Mouse (Mus musculus): Measurements from ENCODE around the gene Ptcd2. TPM values are rescaled to one million over a fixed set of nuclear protein-coding genes. Genes with fewer than 3 reads are reported as not detected.

The Ptcd2 gene
- total RNA-seq (2021): 10 to 100 TPM; 55.4 to 60.7 TPM
- long read RNA-seq, experiment 1, transcript Ptcd2-201 (10 exons, 1,704 nt): major isoform, 46 of 69 reads
- long read RNA-seq, experiment 1, partial matches to known transcripts: 1 of 69 reads
- long read RNA-seq, experiment 1, other reads (novel, unspliced or antisense): 22 of 69 reads
- long read RNA-seq, experiment 2, transcript Ptcd2-201 (10 exons, 1,704 nt): major isoform, 25 of 59 reads
- long read RNA-seq, experiment 2, partial matches to known transcripts: 0 of 59 reads
- long read RNA-seq, experiment 2, other reads (novel, unspliced or antisense): 34 of 59 reads

DNA sequence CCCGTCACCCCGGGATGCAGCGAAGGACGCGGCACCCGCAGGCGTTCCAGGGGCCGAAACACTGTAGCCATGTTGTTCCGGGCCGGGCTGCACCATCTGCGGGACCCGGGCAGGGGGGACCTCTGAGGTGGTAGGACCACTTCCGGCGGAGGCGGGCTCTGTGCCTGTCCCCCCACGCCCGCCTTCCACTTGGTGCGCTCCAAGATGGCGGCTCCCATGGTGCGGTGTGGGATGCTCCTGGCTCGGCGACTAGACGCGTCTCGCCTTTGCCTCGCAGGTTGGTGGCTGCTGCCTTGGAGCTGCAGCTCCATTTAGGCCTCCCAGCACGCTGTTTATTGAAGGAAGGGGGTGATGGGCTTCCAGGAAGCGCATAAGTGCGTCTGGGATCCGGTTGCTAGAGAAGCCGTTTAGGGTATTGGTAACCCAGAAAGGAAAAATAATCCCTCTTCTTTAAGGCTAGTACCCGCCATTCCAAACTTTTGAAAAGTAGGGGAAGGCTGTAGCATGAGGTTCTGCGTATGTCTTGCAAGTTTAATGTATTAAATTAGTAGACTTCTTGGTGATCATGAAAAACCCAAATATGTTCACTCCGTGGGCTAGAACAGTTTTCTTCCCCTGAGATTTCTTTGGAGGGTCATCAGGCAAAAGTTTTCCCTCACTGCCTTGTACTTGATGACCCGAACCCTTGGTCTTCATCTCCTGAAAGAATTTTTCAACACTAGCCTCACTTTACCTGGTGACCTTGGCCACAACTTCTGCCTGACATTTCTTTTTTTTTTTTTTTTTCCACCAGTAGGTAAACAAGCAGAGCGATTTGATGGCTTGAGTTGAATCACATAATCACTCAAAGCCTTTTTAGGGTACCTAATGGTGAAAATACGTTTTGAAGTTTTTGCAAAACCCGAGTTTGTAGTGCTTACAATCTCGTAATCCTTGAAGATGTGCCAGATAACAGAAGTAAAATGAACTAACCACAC is at the start of gene Ptcd2, which contains the start of gene Mrps27:
Gene Ptcd2 (minus strand): TSS at position 107 of the 977 bp plus-strand sequence.
Gene Mrps27 (plus strand): TSS at position 188 of the 977 bp plus-strand sequence.
- peak; percentile 97 to 98 for DNase-seq

DNA sequence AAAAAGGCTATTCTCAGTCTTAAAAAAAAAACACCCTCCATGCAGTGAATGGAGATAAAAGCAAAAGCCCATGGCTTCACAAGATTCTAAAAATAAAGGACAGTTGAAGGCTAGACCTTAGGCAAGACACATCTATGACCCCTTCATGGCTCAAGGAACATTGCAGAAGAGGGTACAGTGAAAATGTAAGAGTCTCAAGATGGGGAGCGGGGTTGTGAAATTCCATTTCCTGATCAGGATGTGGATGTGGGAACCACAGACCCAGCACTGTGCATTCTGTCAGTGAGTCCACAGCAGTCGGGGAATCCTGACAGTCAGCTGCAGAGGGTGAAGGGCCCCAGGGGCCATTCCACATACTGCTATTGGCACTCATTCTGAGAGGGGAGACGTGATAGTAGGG is 48.6 kb upstream of the Ptcd2 start:
- no peak for DNase-seq

DNA sequence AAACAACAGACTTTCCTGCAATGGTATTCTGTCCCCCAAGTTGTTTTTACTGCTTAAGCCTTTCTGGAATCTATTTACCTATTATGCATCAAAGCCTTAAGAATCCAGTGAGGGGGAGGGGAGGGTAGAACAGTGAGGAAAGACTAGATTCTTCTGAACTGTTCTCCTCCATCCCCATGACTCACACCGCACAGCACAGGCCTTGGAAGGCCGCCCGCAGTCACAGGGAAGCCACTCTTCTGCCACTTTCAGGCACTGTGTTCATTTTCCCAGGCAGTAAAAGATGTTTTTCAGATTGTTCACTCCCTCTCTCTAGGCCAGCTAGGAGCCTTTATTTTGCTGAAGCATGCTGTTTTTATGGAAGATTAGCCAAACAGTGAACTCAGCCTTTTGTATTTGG is 46.9 kb upstream of the Ptcd2 start:
- peak; percentile 64 to 74 for DNase-seq

DNA sequence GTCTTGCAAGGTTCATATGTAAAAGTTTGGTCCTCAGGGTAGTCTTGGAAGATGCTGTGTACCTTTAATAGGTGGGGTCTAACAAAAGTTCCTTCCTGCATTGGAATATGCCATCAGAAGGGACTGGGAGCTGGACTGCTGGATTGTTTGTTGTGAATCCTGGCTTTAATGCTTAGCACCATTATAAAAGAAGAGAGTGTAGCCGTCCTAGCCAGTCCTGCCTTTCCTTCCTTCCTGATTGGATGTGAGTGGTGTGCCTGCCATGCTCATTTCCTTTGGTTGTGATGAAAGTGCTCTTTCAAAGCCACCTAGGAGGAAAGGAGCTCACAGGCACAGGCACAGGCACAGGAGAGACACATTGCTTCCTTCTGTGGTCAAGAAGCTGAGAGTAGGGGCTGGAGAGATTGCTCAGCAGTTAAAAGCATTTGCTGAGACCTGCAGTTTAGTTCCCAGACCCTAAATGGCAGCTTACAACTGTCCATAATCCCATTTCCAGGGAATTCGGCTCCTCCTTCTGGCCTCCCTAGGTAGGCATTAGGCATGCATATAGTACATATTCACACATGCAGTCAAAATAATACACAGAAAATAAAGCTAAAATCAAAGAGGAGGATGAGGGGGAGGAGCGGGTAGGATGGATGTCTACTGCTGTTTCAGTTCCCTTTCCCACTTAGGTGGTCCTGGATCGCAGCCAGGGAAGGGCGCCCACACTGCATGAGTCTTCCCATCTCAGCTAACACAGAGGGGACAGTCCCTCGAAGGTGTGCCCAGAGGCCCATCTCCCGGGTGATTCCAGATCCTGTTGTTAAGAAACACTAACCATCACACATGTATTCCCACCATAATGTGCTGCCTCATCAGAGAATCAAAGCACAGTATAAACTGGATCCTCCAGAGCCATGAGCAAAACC is 43.7 kb upstream of the Ptcd2 start:
- DNase-seq: no peak

DNA sequence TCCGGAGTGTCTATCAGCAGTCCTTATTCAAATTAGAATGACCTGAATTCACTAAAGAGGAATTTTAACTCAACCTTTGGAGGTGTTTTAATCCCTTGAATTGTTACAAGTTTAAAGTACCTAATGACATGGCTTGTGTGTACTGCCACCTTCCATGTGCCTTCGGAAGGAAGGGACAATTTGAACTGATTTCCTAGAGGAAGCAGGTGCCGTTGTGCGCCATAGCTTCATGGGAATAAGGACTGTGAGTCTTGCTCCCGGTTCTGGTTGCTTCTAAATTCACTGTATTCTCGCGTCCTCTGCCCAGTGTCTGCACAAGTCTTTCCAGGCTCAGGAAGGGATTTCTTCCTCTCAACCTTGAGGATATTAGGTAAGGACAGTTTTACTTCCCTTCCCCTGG is 41.8 kb upstream of the Ptcd2 start:
- DNase-seq: no peak

DNA sequence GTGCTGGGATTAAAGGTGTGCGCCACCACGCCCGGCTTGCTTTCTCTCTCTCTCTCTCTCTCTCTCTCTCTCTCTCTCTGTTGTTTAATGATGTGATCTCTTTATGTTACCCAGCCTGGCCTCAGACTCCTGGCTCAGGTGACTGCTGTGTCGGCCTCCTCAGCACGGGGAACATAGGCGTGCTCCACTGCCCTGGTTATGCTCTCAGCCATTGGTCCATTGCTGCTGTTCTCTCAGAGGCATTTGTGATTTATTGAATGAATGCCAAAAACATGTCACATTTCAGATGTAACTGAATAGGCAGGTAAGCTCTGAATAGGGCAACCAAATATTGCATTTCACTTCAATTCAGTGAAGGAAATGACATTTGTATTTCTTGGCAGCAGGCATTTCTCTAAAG is 41.4 kb upstream of the Ptcd2 start:
- no peak for DNase-seq

DNA sequence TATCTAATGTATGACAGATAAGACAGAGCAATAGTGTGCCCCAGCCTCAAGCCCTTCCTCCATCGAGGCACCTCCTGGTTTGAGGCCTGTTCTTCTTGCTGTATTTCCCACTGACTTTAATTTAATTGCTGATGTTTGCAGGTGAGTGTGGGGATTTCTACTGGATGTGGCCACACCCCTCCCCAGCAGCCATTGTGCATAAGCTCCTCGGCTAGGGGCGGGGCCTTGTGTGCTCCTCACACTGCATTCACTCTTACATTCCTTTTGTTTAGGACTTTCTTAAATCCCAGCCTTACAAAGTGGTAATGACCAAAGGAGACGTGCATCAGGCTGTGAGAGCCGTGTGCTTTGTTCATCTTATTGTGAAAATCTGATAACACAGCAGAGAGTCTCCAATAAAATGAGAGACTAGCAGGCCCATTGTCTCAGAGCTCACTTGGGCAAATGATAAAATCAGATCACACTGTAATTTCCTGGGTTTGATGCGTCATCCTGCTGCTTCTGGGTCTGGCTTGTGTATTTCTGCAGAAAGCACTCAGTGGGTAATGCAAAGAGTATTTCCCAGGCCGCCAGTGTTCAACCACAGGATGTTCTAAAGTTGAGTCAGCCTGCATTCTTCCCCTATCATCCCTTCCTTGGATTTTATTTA is 40.2 kb upstream of the Ptcd2 start:
- peak in 1 of 2 experiments; percentile 56 for DNase-seq

DNA sequence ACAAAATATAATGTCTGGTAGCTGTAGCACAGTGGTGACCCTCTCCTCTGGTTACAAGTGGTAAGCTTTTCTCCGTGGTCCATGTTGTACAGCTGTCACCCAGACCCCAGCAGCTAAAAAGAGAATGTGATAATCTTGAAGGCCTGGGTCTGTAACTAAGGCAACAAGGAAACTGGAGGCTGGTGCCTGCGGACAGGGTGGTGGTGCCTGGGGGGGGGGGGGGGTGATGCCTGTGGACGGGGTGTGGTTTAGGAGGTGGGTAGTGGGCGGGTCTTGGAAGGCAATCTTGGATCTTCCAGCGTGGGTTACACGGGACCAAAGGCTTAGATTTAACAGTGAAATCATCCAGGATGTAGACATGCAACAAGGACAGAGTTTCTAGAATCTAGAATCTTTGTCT is 37.9 kb upstream of the Ptcd2 start:
- no peak for DNase-seq

DNA sequence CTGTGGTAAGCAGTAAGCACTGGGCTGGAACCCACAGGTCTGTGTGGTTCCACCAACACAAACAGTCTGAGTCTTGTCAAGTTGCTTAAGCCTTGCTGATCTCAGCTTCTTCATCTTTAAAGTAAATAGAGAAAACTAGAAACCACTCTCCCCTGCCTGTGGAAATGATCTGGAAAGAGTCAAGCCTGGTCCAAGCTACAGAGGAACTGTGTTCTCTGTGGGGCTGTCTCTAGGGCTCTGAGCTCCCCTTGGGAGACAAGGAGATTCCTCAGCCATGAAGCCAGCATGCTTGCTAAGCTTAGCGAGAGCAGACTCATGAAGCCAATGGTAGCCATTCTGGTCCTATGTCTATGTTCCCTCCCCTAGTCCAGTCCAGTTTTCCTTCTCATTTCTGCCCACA is 33.7 kb upstream of the Ptcd2 start:
- no peak for DNase-seq

DNA sequence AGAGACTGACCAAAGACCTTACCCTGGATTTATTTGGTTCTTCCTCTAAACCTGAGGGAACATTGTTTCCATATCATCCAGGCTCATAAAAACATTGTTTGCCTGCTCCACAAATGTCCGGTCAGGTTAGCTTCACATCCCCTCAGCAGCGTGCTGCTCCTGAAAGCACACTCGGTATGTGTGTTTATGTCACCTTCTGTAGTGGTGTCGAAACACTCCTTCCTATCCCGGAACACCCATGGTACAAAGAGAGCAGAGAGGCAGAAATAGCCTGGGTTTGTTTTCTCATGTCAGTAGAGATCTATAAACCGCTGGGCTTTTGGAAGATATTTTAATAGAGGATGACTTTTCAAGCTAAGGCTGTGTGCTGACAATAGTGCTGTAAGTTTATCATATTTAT is 32.5 kb upstream of the Ptcd2 start:
- no peak for DNase-seq

DNA sequence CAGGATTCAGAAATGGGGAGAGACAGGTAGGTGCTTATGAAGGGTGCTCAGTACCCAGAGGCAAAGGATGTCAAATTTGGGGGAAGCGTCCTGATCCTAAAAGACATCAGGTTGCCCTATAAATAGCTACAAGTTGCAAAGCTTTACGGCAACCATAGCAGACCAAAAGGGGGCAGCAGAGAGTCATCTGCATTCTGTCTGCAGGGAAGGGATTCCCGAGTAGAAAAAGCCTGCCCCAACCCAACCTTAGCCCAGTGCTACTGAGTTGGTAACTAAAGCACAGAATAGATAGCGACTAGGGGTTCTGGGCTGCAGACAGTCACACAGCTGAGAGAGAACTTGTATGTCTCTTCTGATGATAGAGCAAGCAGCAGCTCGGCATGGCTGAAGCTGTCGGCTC is 31.0 kb upstream of the Ptcd2 start:
- DNase-seq: peak; percentile 73 to 91

DNA sequence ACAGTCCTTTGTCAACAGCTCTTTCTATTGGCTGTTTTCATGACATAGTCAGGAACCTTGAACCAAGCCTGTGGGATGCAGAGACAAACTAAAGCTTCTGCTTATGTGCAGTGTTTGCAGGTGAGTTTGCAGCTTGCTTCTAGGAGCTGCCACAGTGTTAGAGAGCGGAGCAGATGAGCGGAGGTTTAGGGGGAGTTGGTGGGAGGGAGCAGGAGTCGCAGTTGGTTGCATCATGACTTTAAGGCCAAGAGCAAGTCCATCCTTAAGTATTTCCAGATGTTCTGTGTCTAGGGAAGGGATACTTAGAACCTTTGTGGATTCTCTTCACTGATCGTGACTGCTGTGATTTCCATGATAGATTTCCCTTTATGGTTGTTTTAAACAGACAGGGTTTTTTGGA is 29.7 kb upstream of the Ptcd2 start:
- no peak for DNase-seq

DNA sequence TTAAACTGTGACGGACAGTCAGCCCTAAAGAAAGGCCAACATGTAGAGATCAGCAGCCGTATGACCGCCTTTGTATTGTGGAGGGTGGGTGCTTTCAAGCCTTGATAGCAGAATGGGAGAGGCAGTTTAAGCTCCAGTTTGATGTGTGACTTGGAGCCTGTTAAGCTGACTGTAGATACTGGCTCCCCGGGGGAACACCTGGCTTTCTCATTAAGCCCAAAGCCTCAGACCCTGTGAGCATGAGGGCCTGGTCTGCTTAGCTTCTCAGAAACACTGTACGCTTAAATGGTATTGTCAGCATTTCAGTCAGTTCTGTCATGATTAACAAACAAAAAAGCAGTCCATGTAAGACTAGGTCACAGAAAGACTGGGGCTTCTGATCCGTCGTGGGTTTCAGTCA is 29.2 kb upstream of the Ptcd2 start:
- DNase-seq: no peak

DNA sequence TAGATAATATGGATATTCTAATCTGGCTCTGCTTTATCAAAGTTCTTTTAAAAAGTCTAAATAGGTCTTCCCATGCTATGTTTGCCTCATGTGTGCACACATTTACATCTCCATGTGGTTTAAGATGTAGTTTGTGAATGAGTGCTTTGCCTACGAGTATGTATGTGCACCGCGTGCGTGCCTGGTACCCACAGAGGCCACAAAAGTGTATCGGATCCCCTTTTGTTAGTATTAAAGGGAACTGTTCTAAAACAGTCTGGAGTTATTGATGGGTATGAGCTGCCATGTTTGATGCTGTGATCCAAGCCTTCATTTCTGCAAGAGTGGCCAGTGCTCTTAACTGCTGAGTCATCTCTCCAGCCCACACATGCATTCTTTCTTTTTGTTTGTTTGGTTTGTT is 26.8 kb upstream of the Ptcd2 start:
- DNase-seq: no peak

DNA sequence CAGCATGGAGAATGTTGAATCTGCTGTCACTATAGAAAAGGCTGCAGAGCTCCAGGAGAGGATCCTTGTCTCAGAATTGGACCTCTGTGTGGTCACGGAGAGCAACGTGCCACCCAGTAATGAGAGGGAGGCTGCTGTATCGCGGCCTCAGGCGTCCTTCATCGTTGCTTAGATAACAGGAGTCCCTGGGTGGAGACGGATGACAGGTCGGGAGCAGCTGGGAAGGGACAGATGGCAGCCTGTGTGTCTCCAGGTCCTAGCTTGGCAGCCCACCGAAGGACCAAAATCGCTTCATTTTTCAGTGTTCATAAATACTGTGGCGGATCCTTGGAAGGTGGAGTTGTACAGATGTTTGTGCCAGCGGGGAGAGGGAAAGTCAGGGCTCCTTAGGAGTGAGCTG is 24.6 kb upstream of the Ptcd2 start:
- no peak for DNase-seq

DNA sequence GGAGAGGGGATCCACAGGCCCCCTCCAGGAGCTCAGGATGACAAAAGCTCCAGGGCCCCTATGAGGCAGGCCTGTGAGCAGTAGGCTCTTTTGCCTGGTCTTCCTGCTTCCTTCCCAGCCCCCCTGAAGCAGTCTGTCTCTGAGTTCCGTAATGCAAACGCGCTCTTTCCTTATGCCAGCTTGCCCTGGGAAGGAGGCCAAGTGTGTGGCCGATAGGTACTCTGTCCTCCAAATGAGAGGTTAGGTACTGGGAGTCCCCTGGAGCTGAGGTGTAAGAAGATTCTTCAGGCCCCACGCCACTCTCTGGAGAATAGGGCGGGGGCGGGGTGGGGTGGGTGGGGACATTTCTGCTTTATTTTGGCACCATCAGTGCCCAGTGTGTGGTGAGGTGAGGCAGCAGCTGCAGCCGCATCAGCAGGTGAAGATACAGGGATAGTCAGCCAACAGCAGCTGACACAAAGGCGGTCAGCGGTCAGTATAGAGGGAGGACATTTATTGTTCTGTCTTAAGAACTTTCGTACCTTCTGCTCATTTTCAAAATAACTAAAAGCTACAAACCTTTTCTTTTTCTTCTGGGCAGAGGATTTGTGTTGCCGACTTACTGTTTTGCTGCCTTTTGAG is 23.2 kb upstream of the Ptcd2 start:
- peak; percentile 38 to 44 for DNase-seq

DNA sequence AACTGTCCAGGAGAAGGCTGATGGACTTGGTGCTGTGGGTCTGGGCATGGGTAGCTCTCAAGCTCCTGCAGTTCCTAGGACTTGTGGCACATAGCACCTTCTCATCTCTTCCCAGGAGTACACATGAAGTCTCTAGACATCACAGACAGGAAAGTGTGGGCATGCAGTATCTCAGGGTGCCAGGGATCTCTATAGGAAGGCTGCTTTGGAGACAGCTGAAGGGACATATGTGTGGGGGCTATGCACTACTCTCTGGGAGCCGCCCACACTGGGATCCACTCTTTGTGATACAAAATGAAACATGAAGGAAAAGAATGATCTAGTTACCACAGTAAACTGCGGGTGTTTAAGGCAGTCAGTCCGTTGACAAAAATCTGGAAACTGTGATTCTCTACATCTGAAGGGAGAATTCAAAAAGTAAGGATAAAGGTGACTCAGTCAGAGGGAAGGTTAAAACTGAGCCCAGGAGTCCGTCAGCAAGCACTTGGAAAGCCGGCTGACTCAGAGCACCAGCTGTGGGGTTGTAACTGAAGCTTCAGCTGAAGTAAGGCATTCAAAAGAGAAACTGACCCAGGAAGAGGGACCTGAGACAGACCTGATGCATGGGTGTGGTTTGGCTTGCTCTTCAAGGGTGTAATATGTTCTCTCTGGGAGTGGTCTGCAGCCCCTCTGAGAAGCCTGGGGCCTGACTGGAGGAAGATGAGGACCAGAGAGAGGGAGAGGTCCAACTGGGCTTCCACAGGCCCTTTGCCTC is 22.1 kb upstream of the Ptcd2 start:
- DNase-seq: no peak

DNA sequence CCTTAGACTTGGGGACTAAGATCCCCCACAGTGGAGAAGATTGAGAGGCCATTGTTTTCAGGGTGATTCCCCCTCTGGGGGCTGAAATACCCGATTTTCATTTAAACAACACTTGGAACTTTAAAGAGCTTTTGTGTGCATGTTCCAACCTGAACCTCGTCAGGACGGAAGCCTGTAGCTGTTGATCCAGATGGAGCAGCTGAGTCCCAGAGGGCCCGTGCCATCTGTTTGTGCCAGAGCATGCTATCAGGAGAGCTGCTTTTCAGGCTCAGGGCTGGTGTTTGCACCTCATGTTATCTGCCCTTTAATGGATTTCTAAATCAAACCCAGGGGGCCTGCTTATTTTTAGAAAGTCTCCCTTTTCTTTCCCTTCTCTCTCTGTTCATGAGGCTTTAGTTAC is 19.4 kb upstream of the Ptcd2 start:
- no peak for DNase-seq

DNA sequence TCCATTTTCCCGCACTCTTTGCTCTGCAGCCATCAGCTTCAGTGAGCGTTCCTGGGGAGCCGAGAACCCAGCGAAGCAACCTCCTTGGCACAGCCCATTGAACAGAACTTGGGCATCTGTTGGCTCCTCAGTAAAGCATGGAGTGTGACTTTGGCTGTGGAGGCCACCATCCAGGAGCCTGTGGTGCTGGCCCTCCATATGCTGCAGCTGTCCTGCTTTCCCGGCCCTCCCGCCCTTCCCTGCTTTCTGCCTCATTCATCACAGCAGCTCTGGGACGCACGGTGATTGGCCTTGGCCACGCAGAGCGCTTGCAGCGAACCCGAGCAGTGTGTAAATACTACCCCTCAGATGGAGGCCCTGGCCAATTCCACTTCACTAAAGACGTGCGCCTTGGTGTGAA is 14.4 kb upstream of the Ptcd2 start:
- DNase-seq: no peak
